Mouse (Mus musculus): ENCODE measurements around the gene Mta2. TPM values are rescaled to one million over a fixed set of nuclear protein-coding genes. Genes with fewer than 3 reads are reported as not detected.
A peak's percentile ranks its signal among the peaks of the same experiment; 100 is the strongest.
"Not testable (repeated sequence)": the region's sequence is repeated elsewhere in the genome, so short reads cannot be mapped to it uniquely, and the experiment has no call there.

Gene Mta2
- polyA plus RNA-seq, 1 experiment from 2014 or later: 39.7 TPM

GRCm38 (mm10) chr19:8966590-8967372 lies 25.1 kb downstream of the Mta2 start, which contains the start of gene Eef1g:
Gene Eef1g, plus strand, starts transcription at chr19:8967041.
- no peaks in the 10 kb centered on the region for H3K9me3 ChIP-seq (ENCODE audit: control insufficient read depth, low read length)
- H3K27ac ChIP-seq (replicated peaks; ENCODE audit: low read depth, low read length): peak within 1 kb of the TSS; percentile 98
- DNase-seq (ENCODE audit: low spot score): peak; percentile 100
- H3K4me2 ChIP-seq (ENCODE audit: low read depth, low read length): peak within 1 kb of the TSS; percentile 71
- H3K9ac ChIP-seq (ENCODE audit: low read depth, low read length): peak within 1 kb of the TSS; percentile 90
- peaks cover 10% of the 10 kb centered on the region; the same call in 1 of the 2 replicates for H3K4me1 ChIP-seq (ENCODE audit: control insufficient read depth, insufficient read depth, low read length)
- ATAC-seq (ENCODE audit: low read depth): peak; percentile 99
- H3K4me3 ChIP-seq (ENCODE audit: low read depth, low read length): peak within 1 kb of the TSS; percentile 83
- no peaks in the 10 kb centered on the region for H3K27me3 ChIP-seq (replicated peaks; ENCODE audit: control insufficient read depth, insufficient read depth, low read length)
- under 1% methylated on average over 49 of the region's 52 CpGs for WGBS
- H3K36me3 ChIP-seq (ENCODE audit: control insufficient read depth, insufficient read depth, low read length): peaks cover 76% of the 10 kb centered on the region

- no peak for ATAC-seq (ENCODE audit: low read depth)
- Histone ChIP-seq H3K9me3 (ENCODE audit: control insufficient read depth, low read length) (no peaks in the 10 kb centered on the region), H3K4me2 (ENCODE audit: low read depth, low read length) (peak overlapping the region; percentile 71), H3K36me3 (ENCODE audit: control insufficient read depth, insufficient read depth, low read length) (peaks cover 76% of the 10 kb centered on the region), H3K4me3 (ENCODE audit: low read depth, low read length) (peak overlapping the region; percentile 83), H3K27me3 (replicated peaks; ENCODE audit: control insufficient read depth, insufficient read depth, low read length) (no peaks in the 10 kb centered on the region), H3K4me1 (ENCODE audit: control insufficient read depth, insufficient read depth, low read length) (peaks cover 10% of the 10 kb centered on the region; the same call in 1 of the 2 replicates), H3K9ac (ENCODE audit: low read depth, low read length) (peak overlapping the region; percentile 90), H3K27ac (replicated peaks; ENCODE audit: low read depth, low read length) (peak overlapping the region; percentile 80)
- no peak for DNase-seq (ENCODE audit: low spot score)
- 0% methylated on average over 8 of the region's 8 CpGs for WGBS
Measured at GRCm38 (mm10) chr19:8967373-8967743, 25.7 kb downstream of the Mta2 start.

GRCm38 (mm10) chr19:8967893-8968292 lies 26.2 kb downstream of the Mta2 start:
- no peaks in the 10 kb centered on the region for H3K9me3 ChIP-seq (ENCODE audit: control insufficient read depth, low read length)
- H3K27ac ChIP-seq (replicated peaks; ENCODE audit: low read depth, low read length): peak overlapping the region; percentile 80; the same call in 1 of the 2 replicates
- ATAC-seq (ENCODE audit: low read depth) (no peak), DNase-seq (ENCODE audit: low spot score) (no peak)
- H3K27me3 ChIP-seq (replicated peaks; ENCODE audit: control insufficient read depth, insufficient read depth, low read length): no peaks in the 10 kb centered on the region
- H3K9ac ChIP-seq (ENCODE audit: low read depth, low read length): peak overlapping the region; percentile 90
- WGBS: 6% methylated on average over 9 of the region's 9 CpGs
- H3K4me2 ChIP-seq (ENCODE audit: low read depth, low read length): peak overlapping the region; percentile 71
- H3K4me3 ChIP-seq (ENCODE audit: low read depth, low read length): peak overlapping the region; percentile 83
- H3K36me3 ChIP-seq (ENCODE audit: control insufficient read depth, insufficient read depth, low read length): peaks cover 76% of the 10 kb centered on the region
- H3K4me1 ChIP-seq (ENCODE audit: control insufficient read depth, insufficient read depth, low read length): peaks cover 10% of the 10 kb centered on the region; the same call in 1 of the 2 replicates

- WGBS: 86% methylated on average over 8 of the region's 8 CpGs
- H3K36me3 ChIP-seq (ENCODE audit: control insufficient read depth, insufficient read depth, low read length): peaks cover 87% of the 10 kb centered on the region
- H3K9me3 ChIP-seq (ENCODE audit: control insufficient read depth, low read length); H3K4me2 ChIP-seq (ENCODE audit: low read depth, low read length); H3K27me3 ChIP-seq (replicated peaks; ENCODE audit: control insufficient read depth, insufficient read depth, low read length); ATAC-seq (ENCODE audit: low read depth); DNase-seq (ENCODE audit: low spot score); H3K9ac ChIP-seq (ENCODE audit: low read depth, low read length); H3K4me3 ChIP-seq (ENCODE audit: low read depth, low read length); H3K4me1 ChIP-seq (ENCODE audit: control insufficient read depth, insufficient read depth, low read length); H3K27ac ChIP-seq (replicated peaks; ENCODE audit: low read depth, low read length): not testable (repeated sequence)
Measured at GRCm38 (mm10) chr19:8972491-8972890, 30.8 kb downstream of the Mta2 start.

- peaks cover 97% of the 10 kb centered on the region for H3K36me3 ChIP-seq (ENCODE audit: control insufficient read depth, insufficient read depth, low read length)
Measured at GRCm38 (mm10) chr19:8974638-8975037, 33.0 kb downstream of the Mta2 start.

GRCm38 (mm10) chr19:8975491-8975890 lies 33.8 kb downstream of the Mta2 start:
- no peaks in the 10 kb centered on the region for H3K9me3 ChIP-seq (ENCODE audit: control insufficient read depth, low read length)
- H3K4me2 ChIP-seq (ENCODE audit: low read depth, low read length): no peak overlapping the region
- no peak overlapping the region for H3K4me3 ChIP-seq (ENCODE audit: low read depth, low read length)
- ATAC-seq (ENCODE audit: low read depth) (no peak), DNase-seq (ENCODE audit: low spot score) (no peak)
- H3K9ac ChIP-seq (ENCODE audit: low read depth, low read length): no peak overlapping the region
- H3K27me3 ChIP-seq (replicated peaks; ENCODE audit: control insufficient read depth, insufficient read depth, low read length): no peaks in the 10 kb centered on the region
- WGBS: 98% methylated on average over 2 of the region's 2 CpGs
- peaks cover 97% of the 10 kb centered on the region for H3K36me3 ChIP-seq (ENCODE audit: control insufficient read depth, insufficient read depth, low read length)
- no peak overlapping the region for H3K27ac ChIP-seq (replicated peaks; ENCODE audit: low read depth, low read length)
- H3K4me1 ChIP-seq (ENCODE audit: control insufficient read depth, insufficient read depth, low read length): no peaks in the 10 kb centered on the region

More at GRCm38 (mm10) chr19:8974638-8975037, 33.0 kb downstream of the Mta2 start:
- no peaks in the 10 kb centered on the region for H3K4me1 ChIP-seq (ENCODE audit: control insufficient read depth, insufficient read depth, low read length)
- H3K9ac ChIP-seq (ENCODE audit: low read depth, low read length): no peak overlapping the region
- ATAC-seq (ENCODE audit: low read depth) (no peak), DNase-seq (ENCODE audit: low spot score) (no peak)
- no peak overlapping the region for H3K4me3 ChIP-seq (ENCODE audit: low read depth, low read length)
- 77% methylated on average over 1 of the region's 1 CpGs for WGBS
- H3K27ac ChIP-seq (replicated peaks; ENCODE audit: low read depth, low read length): no peak overlapping the region
- H3K9me3 ChIP-seq (ENCODE audit: control insufficient read depth, low read length): no peaks in the 10 kb centered on the region
- no peak overlapping the region for H3K4me2 ChIP-seq (ENCODE audit: low read depth, low read length)
- H3K27me3 ChIP-seq (replicated peaks; ENCODE audit: control insufficient read depth, insufficient read depth, low read length): no peaks in the 10 kb centered on the region

- Histone ChIP-seq H3K9me3 (ENCODE audit: control insufficient read depth, low read length) (no peaks in the 10 kb centered on the region), H3K4me3 (ENCODE audit: low read depth, low read length) (no peak overlapping the region), H3K36me3 (ENCODE audit: control insufficient read depth, insufficient read depth, low read length) (peaks cover 94% of the 10 kb centered on the region), H3K27me3 (replicated peaks; ENCODE audit: control insufficient read depth, insufficient read depth, low read length) (no peaks in the 10 kb centered on the region), H3K4me1 (ENCODE audit: control insufficient read depth, insufficient read depth, low read length) (no peaks in the 10 kb centered on the region), H3K27ac (replicated peaks; ENCODE audit: low read depth, low read length) (no peak overlapping the region), H3K4me2 (ENCODE audit: low read depth, low read length) (no peak overlapping the region), H3K9ac (ENCODE audit: low read depth, low read length) (no peak overlapping the region)
- 37% methylated on average over 3 of the region's 3 CpGs for WGBS
- DNase-seq (ENCODE audit: low spot score) (peak; percentile 84), ATAC-seq (ENCODE audit: low read depth) (peak; percentile 86)
Measured at GRCm38 (mm10) chr19:8976535-8976934, 34.9 kb downstream of the Mta2 start.

GRCm38 (mm10) chr19:8980771-8981170 lies 39.1 kb downstream of the Mta2 start:
- Histone ChIP-seq H3K9ac (ENCODE audit: low read depth, low read length) (no peak overlapping the region), H3K4me2 (ENCODE audit: low read depth, low read length) (no peak overlapping the region), H3K4me3 (ENCODE audit: low read depth, low read length) (no peak overlapping the region), H3K36me3 (ENCODE audit: control insufficient read depth, insufficient read depth, low read length) (peaks cover 52% of the 10 kb centered on the region), H3K27ac (replicated peaks; ENCODE audit: low read depth, low read length) (peak overlapping the region; percentile 23; the same call in 1 of the 2 replicates), H3K4me1 (ENCODE audit: control insufficient read depth, insufficient read depth, low read length) (peaks cover 20% of the 10 kb centered on the region), H3K9me3 (ENCODE audit: control insufficient read depth, low read length) (no peaks in the 10 kb centered on the region), H3K27me3 (replicated peaks; ENCODE audit: control insufficient read depth, insufficient read depth, low read length) (no peaks in the 10 kb centered on the region)
- 52% methylated on average over 5 of the region's 5 CpGs for WGBS
- ATAC-seq (ENCODE audit: low read depth): no peak
- no peak for DNase-seq (ENCODE audit: low spot score)

Measured in embryonic facial prominence, embryonic 14.5 days (tissue).